Mouse (Mus musculus) liver, embryonic 12.5 days (tissue): Measurements from ENCODE around the gene Agbl1. TPM values are rescaled to one million over a fixed set of nuclear protein-coding genes. Genes with fewer than 3 reads are reported as not detected.

ENCODE experiments used
- ATAC-seq: fragments of 200-750 bp; cut with Nextera tagmentation; 2 replicates; pipeline ENCODE4 v1.8.0; 2017; ENCODE audit warnings: moderate number of reproducible peaks, mild to moderate bottlenecking, moderate library complexity
- H3K27ac ChIP-seq: fragments of 300-500 bp; sonication (generic); 2 replicates; pipeline ENCODE4 v1.5.1; 2016; ENCODE audit warnings: mild to moderate bottlenecking
- H3K27me3 ChIP-seq: fragments of 300-500 bp; sonication (generic); replicated peaks from 2 replicates; pipeline ENCODE4 v1.6.1; 2016; ENCODE audit warnings: mild to moderate bottlenecking, moderate library complexity
- H3K36me3 ChIP-seq: fragments of 300-500 bp; sonication (generic); 2 replicates; pipeline ENCODE4 v1.6.1; 2016; ENCODE audit warnings: mild to moderate bottlenecking, moderate library complexity
- H3K4me1 ChIP-seq: fragments of 300-500 bp; sonication (generic); 2 replicates; pipeline ENCODE4 v1.6.1; 2016
- H3K4me2 ChIP-seq: fragments of 300-500 bp; sonication (generic); 2 replicates; pipeline ENCODE4 v1.6.1; 2016; ENCODE audit warnings: mild to moderate bottlenecking, moderate library complexity
- H3K4me3 ChIP-seq: fragments of 300-500 bp; sonication (generic); 2 replicates; pipeline ENCODE4 v1.5.1; 2016; ENCODE audit warnings: mild to moderate bottlenecking, moderate library complexity
- H3K9ac ChIP-seq: fragments of 300-500 bp; sonication (generic); 2 replicates; pipeline ENCODE4 v1.6.1; 2016; ENCODE audit warnings: mild to moderate bottlenecking, moderate library complexity
- H3K9me3 ChIP-seq: fragments of 300-500 bp; sonication (generic); replicated peaks from 2 replicates; pipeline ENCODE4 v1.6.1; 2016; ENCODE audit warnings: mild to moderate bottlenecking, moderate library complexity
- WGBS: fragments of 180-500 bp; shearing (Covaris S2); methylation state at CpG from one replicate; pipeline ENCODE4 v1.1.7; 2016; ENCODE audit not compliant: insufficient replicate concordance; 5-methylcytosine and 5-hydroxymethylcytosine counted together
- polyA plus RNA-seq: library from polyadenylated mRNA; unstranded; fragments of >200 nt; fragmentation: Nextera tagmentation; extraction: Ambion mirVana; gene quantifications from 2 replicates; pipeline ENCODE4 v1.2.1, GENCODE M21; 2016

Agbl1 gene
- polyA plus RNA-seq, 1 experiment from 2014 or later, result not detected

- Histone ChIP-seq H3K4me1 (no peaks in the 10 kb centered on the region), H3K27me3 (no peaks in the 10 kb centered on the region), H3K27ac (no peak overlapping the region), H3K9ac (no peak overlapping the region), H3K4me3 (no peak overlapping the region), H3K4me2 (no peak overlapping the region), H3K36me3 (no peaks in the 10 kb centered on the region), H3K9me3 (no peaks in the 10 kb centered on the region)
- 64% methylated on average over 3 of the region's 3 CpGs for WGBS
- ATAC-seq, result no peak
These were observed 57.8 kb downstream of the Agbl1 start for GRCm38 (mm10) chr7:76287531-76287930.

- ATAC-seq, result no peak
- 55% methylated on average over 4 of the region's 4 CpGs for WGBS
- H3K4me1 ChIP-seq, result no peaks in the 10 kb centered on the region
- no peak overlapping the region for H3K4me2 ChIP-seq
- H3K27ac ChIP-seq, result no peak overlapping the region
- H3K9ac ChIP-seq, result no peak overlapping the region
- no peak overlapping the region for H3K4me3 ChIP-seq
- H3K36me3 ChIP-seq, result no peaks in the 10 kb centered on the region
- H3K9me3 ChIP-seq, result no peaks in the 10 kb centered on the region
- H3K27me3 ChIP-seq, result no peaks in the 10 kb centered on the region
These were observed 92.3 kb downstream of the Agbl1 start for GRCm38 (mm10) chr7:76321866-76322553.

DNA sequence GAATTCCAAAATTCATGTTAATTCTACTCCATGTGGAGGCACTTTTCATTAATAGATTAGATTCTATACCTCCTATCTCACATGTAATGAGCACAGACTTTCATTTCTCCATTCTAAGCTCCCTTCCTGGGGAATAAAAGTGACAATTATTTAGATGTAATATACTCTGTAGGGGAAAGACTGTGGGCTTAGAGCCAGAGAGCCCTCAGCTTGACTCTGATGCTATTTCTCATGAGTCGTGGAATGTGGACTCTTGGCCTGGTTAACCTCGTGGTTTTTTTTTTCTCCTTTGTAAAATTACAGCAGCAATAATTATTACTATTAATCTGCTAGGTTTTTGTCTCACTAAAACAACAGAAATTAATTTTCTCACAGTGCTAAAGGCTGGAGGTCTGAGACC, 96.4 kb downstream of the Agbl1 start:
- no peaks in the 10 kb centered on the region for H3K4me1 ChIP-seq
- H3K4me2 ChIP-seq, result no peak overlapping the region
- no peak for ATAC-seq
- no peaks in the 10 kb centered on the region for H3K9me3 ChIP-seq
- no peak overlapping the region for H3K27ac ChIP-seq
- no peaks in the 10 kb centered on the region for H3K27me3 ChIP-seq
- WGBS, result 34% methylated on average over 2 of the region's 2 CpGs
- no peak overlapping the region for H3K4me3 ChIP-seq
- H3K36me3 ChIP-seq, result no peaks in the 10 kb centered on the region
- H3K9ac ChIP-seq, result no peak overlapping the region

DNA sequence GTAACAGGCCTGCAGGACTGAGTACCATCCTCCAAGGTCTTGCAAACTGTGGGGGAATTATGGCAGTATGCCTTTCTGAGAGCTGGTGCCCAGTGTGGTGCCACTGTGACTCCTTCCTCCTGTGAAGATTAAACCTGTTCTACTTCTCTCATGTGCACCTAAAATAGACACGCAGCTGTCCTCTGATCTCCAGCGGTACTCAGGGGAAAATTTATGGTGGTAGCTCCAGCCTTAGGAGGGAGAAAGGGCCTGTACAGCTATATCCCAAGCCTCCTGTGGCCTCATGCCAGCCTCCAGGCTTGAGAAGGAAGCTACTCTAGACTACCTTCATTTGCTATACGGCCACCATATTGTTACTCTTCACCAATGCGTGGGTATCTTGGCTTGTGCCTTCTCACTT, 109.6 kb downstream of the Agbl1 start:
- no peak overlapping the region for H3K4me3 ChIP-seq
- H3K9ac ChIP-seq, result no peak overlapping the region
- ATAC-seq, result no peak
- H3K36me3 ChIP-seq, result no peaks in the 10 kb centered on the region
- H3K4me1 ChIP-seq, result no peaks in the 10 kb centered on the region
- WGBS, result 82% methylated on average over 4 of the region's 4 CpGs
- H3K27ac ChIP-seq, result no peak overlapping the region
- no peaks in the 10 kb centered on the region for H3K9me3 ChIP-seq
- H3K4me2 ChIP-seq, result no peak overlapping the region
- H3K27me3 ChIP-seq, result no peaks in the 10 kb centered on the region

DNA sequence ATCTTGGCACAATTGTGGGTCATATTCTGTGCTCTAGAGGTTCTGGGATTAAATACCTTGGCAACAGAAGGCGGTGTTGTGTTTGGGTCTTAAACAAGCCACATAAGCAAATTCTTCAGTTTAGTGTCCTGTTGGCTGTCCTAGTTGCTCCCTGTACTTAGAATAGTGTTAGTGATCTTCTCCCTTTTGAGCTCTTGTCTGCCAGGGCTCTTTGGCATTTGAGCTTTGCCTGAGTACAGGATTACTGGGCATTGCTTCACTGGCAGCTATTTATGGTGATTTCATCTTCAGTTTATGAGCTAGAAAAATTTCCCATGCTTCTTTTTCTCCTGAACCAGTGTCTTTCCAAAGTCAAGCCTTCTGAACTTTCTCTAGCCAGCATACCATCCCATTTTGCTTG, 111.9 kb downstream of the Agbl1 start:
- Histone ChIP-seq H3K9ac (no peak overlapping the region), H3K27ac (no peak overlapping the region), H3K4me1 (no peaks in the 10 kb centered on the region), H3K4me3 (no peak overlapping the region), H3K9me3 (no peaks in the 10 kb centered on the region), H3K27me3 (no peaks in the 10 kb centered on the region), H3K36me3 (no peaks in the 10 kb centered on the region), H3K4me2 (no peak overlapping the region)
- no peak for ATAC-seq
- WGBS, result 75% methylated on average over 1 of the region's 1 CpGs

DNA sequence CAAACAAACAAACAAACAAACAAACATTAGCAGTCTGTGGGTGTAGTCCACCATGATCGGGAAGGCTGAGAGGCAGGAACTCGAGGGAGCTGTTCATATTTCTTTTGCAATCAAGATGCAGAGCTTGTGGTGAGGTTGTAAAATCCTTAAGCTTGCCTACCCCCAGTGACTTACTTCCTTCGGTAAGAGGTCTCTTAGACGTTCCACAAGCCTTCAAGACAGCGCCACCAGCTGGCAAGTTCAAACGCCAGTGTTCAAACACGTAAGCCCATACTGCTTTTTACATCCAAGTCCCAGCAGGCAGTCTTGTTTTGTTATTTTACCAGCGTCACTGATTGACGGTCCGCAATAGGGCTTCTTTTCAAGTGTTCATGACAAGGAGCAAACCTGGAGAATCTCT, 123.8 kb downstream of the Agbl1 start:
- Histone ChIP-seq H3K9ac (no peak overlapping the region), H3K27me3 (no peaks in the 10 kb centered on the region), H3K27ac (no peak overlapping the region), H3K9me3 (no peaks in the 10 kb centered on the region), H3K4me2 (no peak overlapping the region), H3K4me3 (no peak overlapping the region), H3K36me3 (no peaks in the 10 kb centered on the region), H3K4me1 (no peaks in the 10 kb centered on the region)
- WGBS, result 47% methylated on average over 10 of the region's 10 CpGs
- ATAC-seq, result no peak

GRCm38 (mm10) chr7:76354510-76354909, 124.8 kb downstream of the Agbl1 start:
- no peaks in the 10 kb centered on the region for H3K4me1 ChIP-seq
- H3K36me3 ChIP-seq, result no peaks in the 10 kb centered on the region
- no peak overlapping the region for H3K9ac ChIP-seq
- H3K4me2 ChIP-seq, result no peak overlapping the region
- no peaks in the 10 kb centered on the region for H3K27me3 ChIP-seq
- no peak for ATAC-seq
- no peaks in the 10 kb centered on the region for H3K9me3 ChIP-seq
- no peak overlapping the region for H3K4me3 ChIP-seq
- H3K27ac ChIP-seq, result no peak overlapping the region
- WGBS, result 23% methylated on average over 3 of the region's 3 CpGs

GRCm38 (mm10) chr7:76371269-76371668, 141.6 kb downstream of the Agbl1 start:
- H3K4me1 ChIP-seq, result no peaks in the 10 kb centered on the region
- no peaks in the 10 kb centered on the region for H3K27me3 ChIP-seq
- no peak overlapping the region for H3K27ac ChIP-seq
- no peaks in the 10 kb centered on the region for H3K36me3 ChIP-seq
- WGBS, result 67% methylated on average over 4 of the region's 4 CpGs
- no peaks in the 10 kb centered on the region for H3K9me3 ChIP-seq
- no peak overlapping the region for H3K9ac ChIP-seq
- H3K4me2 ChIP-seq, result no peak overlapping the region
- no peak for ATAC-seq
- no peak overlapping the region for H3K4me3 ChIP-seq

DNA sequence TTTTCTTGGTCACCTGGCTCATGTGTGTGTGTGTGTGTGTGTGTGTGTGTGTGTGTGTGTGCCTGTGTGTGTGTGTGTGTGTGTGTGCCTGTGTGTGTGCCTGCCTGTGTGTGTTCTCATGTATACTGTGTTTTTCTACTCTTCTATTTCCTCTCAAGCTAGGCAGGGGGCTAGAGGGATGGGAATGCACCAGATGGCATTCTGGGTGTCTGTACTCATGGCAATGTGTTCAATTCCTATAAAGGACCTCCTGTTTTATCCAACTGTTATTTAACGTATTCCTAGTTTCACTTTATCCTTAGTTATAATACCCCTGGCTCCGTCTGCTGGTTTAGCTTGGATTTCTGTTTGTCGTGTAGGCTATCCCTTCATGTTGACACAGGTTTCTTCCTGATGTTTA, 149.8 kb downstream of the Agbl1 start:
- H3K27ac ChIP-seq, result no peak overlapping the region
- H3K9ac ChIP-seq, result no peak overlapping the region
- no peak overlapping the region for H3K4me3 ChIP-seq
- WGBS, result 76% methylated on average over 3 of the region's 3 CpGs
- no peak overlapping the region for H3K4me2 ChIP-seq
- no peaks in the 10 kb centered on the region for H3K4me1 ChIP-seq
- no peaks in the 10 kb centered on the region for H3K36me3 ChIP-seq
- H3K9me3 ChIP-seq, result no peaks in the 10 kb centered on the region
- H3K27me3 ChIP-seq, result no peaks in the 10 kb centered on the region
- no peak for ATAC-seq

DNA sequence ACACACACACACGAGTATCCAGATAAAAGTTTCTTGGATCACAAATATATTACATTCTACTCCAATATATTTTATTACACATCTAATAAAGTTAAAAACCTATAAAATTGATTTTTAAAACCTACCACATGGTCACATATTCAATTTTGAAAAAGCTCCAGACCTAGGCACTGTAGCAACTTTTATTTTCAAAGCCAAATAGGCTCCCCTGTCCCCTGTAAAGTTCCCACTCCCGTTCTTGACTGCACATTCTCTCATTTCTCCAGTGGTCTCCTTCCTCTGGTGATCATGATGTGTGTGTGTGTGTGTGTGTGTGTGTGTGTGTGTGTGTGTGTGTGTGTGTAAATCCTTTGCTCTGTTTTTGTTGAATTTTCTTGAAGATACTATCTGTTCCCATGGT, 152.3 kb downstream of the Agbl1 start:
- no peak for ATAC-seq
- H3K4me2 ChIP-seq, result no peak overlapping the region
- 55% methylated on average over 2 of the region's 2 CpGs for WGBS
- H3K4me1 ChIP-seq, result no peaks in the 10 kb centered on the region
- H3K36me3 ChIP-seq, result no peaks in the 10 kb centered on the region
- no peak overlapping the region for H3K9ac ChIP-seq
- H3K27me3 ChIP-seq, result no peaks in the 10 kb centered on the region
- H3K9me3 ChIP-seq, result no peaks in the 10 kb centered on the region
- no peak overlapping the region for H3K4me3 ChIP-seq
- H3K27ac ChIP-seq, result no peak overlapping the region

DNA sequence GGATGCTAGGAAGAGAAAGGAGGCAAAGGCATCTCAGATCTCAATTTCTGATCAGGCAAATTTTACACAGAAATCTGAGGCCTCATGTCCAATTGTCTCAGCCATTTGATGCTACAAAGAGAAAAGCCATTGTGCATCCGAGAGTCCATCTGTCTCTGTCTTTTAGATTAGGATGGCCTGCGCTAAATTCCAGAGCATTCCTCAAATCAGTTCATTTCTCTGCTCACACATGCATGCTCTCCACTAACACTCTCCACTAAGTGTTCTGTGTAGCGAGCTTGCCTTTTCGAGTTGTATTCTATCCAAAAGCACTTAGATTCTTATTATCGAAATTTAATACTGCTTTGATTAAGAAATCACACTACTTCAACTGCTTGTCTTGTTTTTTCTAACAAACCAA, 159.6 kb downstream of the Agbl1 start:
- H3K4me3 ChIP-seq, result no peak overlapping the region
- no peak overlapping the region for H3K4me2 ChIP-seq
- H3K9me3 ChIP-seq, result no peaks in the 10 kb centered on the region
- H3K36me3 ChIP-seq, result no peaks in the 10 kb centered on the region
- WGBS, result 69% methylated on average over 5 of the region's 5 CpGs
- no peak for ATAC-seq
- H3K9ac ChIP-seq, result no peak overlapping the region
- H3K4me1 ChIP-seq, result peaks cover 5% of the 10 kb centered on the region; the same call in 1 of the 2 replicates
- H3K27ac ChIP-seq, result no peak overlapping the region
- no peaks in the 10 kb centered on the region for H3K27me3 ChIP-seq

- Histone ChIP-seq H3K9me3 (no peaks in the 10 kb centered on the region), H3K4me1 (peaks cover 5% of the 10 kb centered on the region; the same call in 1 of the 2 replicates), H3K27ac (no peak overlapping the region), H3K27me3 (no peaks in the 10 kb centered on the region), H3K9ac (no peak overlapping the region), H3K4me3 (no peak overlapping the region), H3K36me3 (no peaks in the 10 kb centered on the region), H3K4me2 (peak overlapping the region; percentile 39; the same call in 1 of the 2 replicates)
- WGBS, result 20% methylated on average over 15 of the region's 15 CpGs
- ATAC-seq, result no peak
These were observed 162.7 kb downstream of the Agbl1 start for GRCm38 (mm10) chr7:76392296-76392940.
